ENCODE assay signal across 8 mouse cellular contexts in the genomic region with DNA sequence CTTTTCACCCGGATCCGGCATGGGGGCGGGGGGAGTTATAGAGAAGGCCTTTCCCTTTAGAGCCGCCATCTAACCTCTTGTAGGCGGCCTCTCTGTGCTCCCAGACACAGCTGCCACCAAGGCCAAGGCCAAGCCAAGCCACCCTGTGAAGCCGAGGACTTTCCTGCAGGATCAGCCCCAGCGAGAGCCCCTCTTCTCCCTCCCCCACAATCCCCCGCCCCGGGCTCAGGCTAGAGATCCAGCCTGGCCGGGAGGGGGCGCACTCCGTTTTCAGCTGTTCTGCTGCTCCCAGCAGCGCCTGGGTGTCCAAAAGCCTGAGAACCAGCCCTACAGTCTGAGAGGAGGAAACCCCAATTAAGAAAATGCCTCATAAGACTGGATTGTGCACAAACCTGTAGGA. TPM values are rescaled to one million over a fixed set of nuclear protein-coding genes. Genes with fewer than 3 reads are reported as not detected.
DNase-seq lines count a peak whose midpoint lies in the region; ATAC-seq and TF ChIP-seq lines count a peak whose summit lies in the region.

No protein-coding gene starts in this region.

- H3K9me3 ChIP-seq in hindbrain, embryonic 13.5 days, result no peaks in the 10 kb centered on the region
- H3K9me3 ChIP-seq in midbrain, embryonic 14.5 days (ENCODE audit: control insufficient read depth, low read length), result no peaks in the 10 kb centered on the region

- DNase-seq in heart, adult 2 months, result no peak
- DNase-seq in heart, adult 8-10 months (ENCODE audit: low spot score), result no peak
- DNase-seq in thymus, postnatal 14 days, result peak; percentile 42
- DNase-seq in thymus, postnatal 36 days, result no peak
- DNase-seq in midbrain, embryonic 14.5 days, result peak; percentile 19
- no peak for DNase-seq in cerebellum, postnatal 36 days

- no peak overlapping the region for H3K4me3 ChIP-seq in heart, adult 2 months
- H3K4me3 ChIP-seq in hindbrain, embryonic 13.5 days, result no peak overlapping the region
- no peak overlapping the region for H3K4me3 ChIP-seq in midbrain, embryonic 14.5 days (replicated peaks; ENCODE audit: low read depth, low read length)

- intact Hi-C loops in heart, adult 2 months (cut with DNase I), result no loop called here

- WGBS in heart, adult 2 months, result 27% methylated on average over 13 of the region's 13 CpGs
- 9% methylated on average over 13 of the region's 13 CpGs for WGBS in hindbrain, embryonic 13.5 days
- 9% methylated on average over 13 of the region's 13 CpGs for WGBS in midbrain, embryonic 14.5 days

- no peak overlapping the region for H3K9ac ChIP-seq in heart, adult 2 months (ENCODE audit: low read depth, low read length)
- H3K9ac ChIP-seq in hindbrain, embryonic 13.5 days, result no peak overlapping the region
- H3K9ac ChIP-seq in midbrain, embryonic 14.5 days (replicated peaks; ENCODE audit: low read length), result no peak overlapping the region

- no peak for TF ChIP-seq POLR2A in heart, adult 2 months (IDR thresholded peaks at IDR 0.05; ENCODE audit: insufficient read depth, low read depth, low read length)

- no peaks in the 10 kb centered on the region for H3K36me3 ChIP-seq in heart, adult 2 months (ENCODE audit: control insufficient read depth, insufficient read depth, low read length)
- no peaks in the 10 kb centered on the region for H3K36me3 ChIP-seq in hindbrain, embryonic 13.5 days
- H3K36me3 ChIP-seq in midbrain, embryonic 14.5 days (ENCODE audit: control insufficient read depth, insufficient read depth, low read length), result no peaks in the 10 kb centered on the region

- no peaks in the 10 kb centered on the region for H3K79me2 ChIP-seq in heart, adult 2 months (replicated peaks; ENCODE audit: control insufficient read depth, insufficient read depth, low read length)

- H3K4me2 ChIP-seq in hindbrain, embryonic 13.5 days, result 0 out of 2 replicates have a peak overlapping the region, but pooled peaks have one; percentile 13
- H3K4me2 ChIP-seq in midbrain, embryonic 14.5 days (ENCODE audit: low read length), result no peak overlapping the region

- H3K4me1 ChIP-seq in heart, adult 2 months (ENCODE audit: control insufficient read depth, insufficient read depth, low read length), result no peaks in the 10 kb centered on the region
- no peaks in the 10 kb centered on the region; the same call in 1 of the 2 replicates for H3K4me1 ChIP-seq in hindbrain, embryonic 13.5 days (replicated peaks)
- no peaks in the 10 kb centered on the region for H3K4me1 ChIP-seq in midbrain, embryonic 14.5 days (ENCODE audit: control insufficient read depth, insufficient read depth, low read length)

- no peak for TF ChIP-seq EP300 in heart, adult 2 months (IDR thresholded peaks at IDR 0.05; ENCODE audit: insufficient read depth, low read depth, low read length)

- no peak for ATAC-seq in hindbrain, embryonic 13.5 days (ENCODE audit: low FRiP score)
- ATAC-seq in midbrain, embryonic 14.5 days (ENCODE audit: low FRiP score, low TSS enrichment), result no peak
- no peak for ATAC-seq in activated CD4-positive, CD25-positive, alpha-beta regulatory T cell, adult 4 months

- H3K27me3 ChIP-seq in heart, adult 2 months (ENCODE audit: control insufficient read depth, insufficient read depth, low read length), result no peaks in the 10 kb centered on the region
- no peaks in the 10 kb centered on the region for H3K27me3 ChIP-seq in hindbrain, embryonic 13.5 days
- H3K27me3 ChIP-seq in midbrain, embryonic 14.5 days (ENCODE audit: control insufficient read depth, insufficient read depth, low read length), result no peaks in the 10 kb centered on the region

- 0 out of 2 replicates have a peak, but pooled peaks have one; percentile 18 for TF ChIP-seq CTCF in heart, adult 2 months (IDR thresholded peaks at IDR 0.05)

- no peak overlapping the region for H3K27ac ChIP-seq in heart, adult 2 months
- H3K27ac ChIP-seq in hindbrain, embryonic 13.5 days, result no peak overlapping the region
- no peak overlapping the region for H3K27ac ChIP-seq in midbrain, embryonic 14.5 days (replicated peaks; ENCODE audit: low read depth, low read length)

RNA-seq across cellular contexts. Expression of a gene that starts 21.9 kb away (rescaled TPM):
- total RNA-seq in heart, adult 2 months (2021), result 1 to 10 TPM; 6.0 to 7.1 TPM
- 6.9 and 8.0 TPM in 2 replicates for polyA plus RNA-seq in heart, adult 2 months (2012; rRNA removed)
- total RNA-seq in heart, adult 8-10 months (2022), result 1 to 10 TPM; 6.8 to 9.1 (median 8.4) TPM
- polyA plus RNA-seq in hindbrain, embryonic 13.5 days (2015; fragmentation: Nextera tagmentation; extraction: Ambion mirVana), result 40.6 and 40.9 TPM in 2 replicates
- polyA plus RNA-seq in midbrain, embryonic 14.5 days (2014; fragmentation: Nextera tagmentation; extraction: Ambion mirVana), result 46.7 and 50.9 TPM in 2 replicates
- 10 to 100 TPM; 20.2 to 20.4 TPM for polyA plus RNA-seq in activated CD4-positive, CD25-positive, alpha-beta regulatory T cell, adult 4 months (2017; shearing (Covaris generic))

Comparison
In these comparisons a context has a peak if more than half of its experiments do, and no peak if none do; other contexts are left out.
1. DNase-seq: peak in thymus, postnatal 14 days (single experiment) and midbrain, embryonic 14.5 days (single experiment); none in heart, adult 2 months (0 of 2), heart, adult 8-10 months (single experiment), thymus, postnatal 36 days (0 of 2) and cerebellum, postnatal 36 days (0 of 2).